Mouse (Mus musculus): ENCODE results near the gene Stk40.

Stk40 gene

GRCm38 (mm10) chr4:126120506-126120905, 16.7 kb downstream of the Stk40 start:
- DNase-seq (ENCODE audit: low read depth, low spot score), result no peak

- DNase-seq (ENCODE audit: low read depth, low spot score), result no peak
Measured at GRCm38 (mm10) chr4:126123309-126124040, 19.7 kb downstream of the Stk40 start.

- DNase-seq (ENCODE audit: low read depth, low spot score), result no peak
Measured at GRCm38 (mm10) chr4:126130502-126130901, 26.7 kb downstream of the Stk40 start.

GRCm38 (mm10) chr4:126131290-126132121, 27.7 kb downstream of the Stk40 start:
- DNase-seq (ENCODE audit: low read depth, low spot score), result no peak

GRCm38 (mm10) chr4:126132636-126133264, 29.0 kb downstream of the Stk40 start:
- no peak for DNase-seq (ENCODE audit: low read depth, low spot score)

DNA sequence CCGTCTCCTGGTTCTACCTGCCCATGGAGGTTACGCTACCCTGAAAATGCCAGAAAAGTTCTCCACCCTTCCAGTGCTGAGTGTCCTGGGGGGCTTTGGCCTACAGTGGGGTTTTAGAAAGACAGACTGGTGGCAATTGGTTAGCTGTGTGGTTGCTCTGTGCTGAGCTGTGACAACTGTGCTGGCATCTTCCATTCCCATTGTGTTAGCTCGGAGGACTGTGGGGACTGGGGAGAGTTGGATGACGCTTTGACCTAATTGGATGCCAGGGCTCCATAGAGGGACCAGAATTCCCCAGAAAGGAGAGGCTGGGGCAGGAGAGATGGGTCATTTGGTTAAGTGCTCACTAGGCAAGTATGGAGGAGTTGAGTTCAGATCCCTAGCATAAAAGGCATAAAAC, 30.5 kb downstream of the Stk40 start:
- DNase-seq (ENCODE audit: low read depth, low spot score), result no peak

DNA sequence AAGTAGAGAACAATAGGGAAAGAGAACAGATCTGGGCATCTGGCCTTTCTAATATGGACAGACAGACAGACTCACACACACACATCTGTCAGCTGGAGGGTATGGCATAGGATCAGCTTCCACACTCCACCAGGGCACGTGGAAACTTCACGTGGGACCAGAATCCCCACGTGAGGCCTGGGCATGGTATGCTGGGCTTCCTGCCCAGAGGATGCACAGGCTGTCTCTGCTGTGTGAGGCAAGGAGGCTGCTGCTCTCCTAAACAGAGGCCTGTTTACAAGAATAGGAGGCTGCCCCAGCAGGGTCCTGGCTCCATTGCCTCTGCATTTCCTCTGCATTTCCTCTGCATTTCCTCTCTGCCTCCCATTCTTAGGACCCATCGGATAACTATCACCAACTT, 30.9 kb downstream of the Stk40 start:
- no peak for DNase-seq (ENCODE audit: low read depth, low spot score)

DNA sequence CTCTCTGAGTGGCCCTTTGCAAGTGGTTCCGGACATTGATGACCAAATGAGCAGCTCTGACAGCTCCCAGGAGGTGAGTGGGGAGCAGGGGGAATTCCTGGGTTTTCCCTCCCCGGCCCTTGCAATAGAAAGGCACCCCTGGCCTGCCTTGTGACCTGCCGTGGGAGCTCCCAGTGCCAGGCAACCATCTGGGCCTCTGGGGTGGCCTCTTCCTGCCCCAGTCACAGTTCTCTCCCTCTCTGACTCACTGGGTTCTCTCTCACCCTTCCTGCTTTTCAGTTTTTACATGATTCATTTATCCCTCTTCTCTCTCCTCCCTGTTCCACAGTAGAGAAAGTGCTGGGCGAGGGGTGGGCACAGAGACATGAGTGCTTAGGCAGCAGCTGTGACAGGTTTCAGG, 34.0 kb downstream of the Stk40 start:
- DNase-seq (ENCODE audit: low read depth, low spot score), result no peak

GRCm38 (mm10) chr4:126141021-126141420, 37.3 kb downstream of the Stk40 start:
- no peak for DNase-seq (ENCODE audit: low read depth, low spot score)

DNA sequence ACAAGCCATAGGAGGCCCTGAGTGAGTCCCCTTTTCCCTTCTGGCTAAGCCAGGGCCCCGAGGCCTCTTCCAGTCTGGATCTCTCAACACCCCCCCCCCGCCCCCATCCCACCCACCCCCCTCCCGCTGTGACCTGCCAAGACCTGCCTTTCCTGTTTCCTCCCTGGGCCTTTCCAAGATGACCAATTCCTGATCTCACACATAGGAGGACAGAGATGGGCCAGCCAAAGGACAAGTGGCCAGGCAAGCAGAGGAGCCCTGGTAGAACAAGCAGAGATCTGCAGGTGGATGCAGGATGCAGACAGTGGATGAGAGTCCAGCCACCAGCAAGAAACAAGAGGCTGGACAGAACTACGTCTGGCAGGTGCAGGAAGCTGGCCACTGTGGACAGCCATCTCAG, 41.6 kb downstream of the Stk40 start:
- DNase-seq (ENCODE audit: low read depth, low spot score), result no peak

DNA sequence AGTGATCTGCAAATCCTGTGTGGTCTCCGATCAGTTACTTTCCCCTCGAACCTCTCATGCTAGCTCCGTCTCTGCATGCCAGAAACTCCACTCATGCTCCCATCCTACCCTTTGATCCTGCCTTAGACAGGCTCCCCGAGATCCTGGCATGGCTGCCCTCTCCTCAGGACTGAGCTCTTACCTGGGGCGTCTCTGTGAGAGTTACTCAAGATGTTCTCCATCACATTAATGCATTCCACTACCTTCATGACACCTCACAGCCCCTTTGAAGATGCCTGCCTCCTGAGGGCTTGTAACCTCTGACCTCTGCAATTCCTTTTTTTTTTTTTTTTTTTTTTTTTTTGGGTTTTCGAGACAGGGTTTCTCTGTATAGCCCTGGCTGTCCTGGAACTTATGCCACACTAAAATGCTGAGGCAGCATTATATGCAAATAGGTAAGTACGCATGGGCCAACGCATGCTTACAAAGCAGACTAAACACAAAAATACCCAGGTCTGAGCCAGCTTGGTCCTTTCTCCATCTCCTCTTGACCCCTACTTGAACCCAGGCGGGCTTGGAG, 43.3 kb downstream of the Stk40 start:
- DNase-seq (ENCODE audit: low read depth, low spot score), result no peak

DNA sequence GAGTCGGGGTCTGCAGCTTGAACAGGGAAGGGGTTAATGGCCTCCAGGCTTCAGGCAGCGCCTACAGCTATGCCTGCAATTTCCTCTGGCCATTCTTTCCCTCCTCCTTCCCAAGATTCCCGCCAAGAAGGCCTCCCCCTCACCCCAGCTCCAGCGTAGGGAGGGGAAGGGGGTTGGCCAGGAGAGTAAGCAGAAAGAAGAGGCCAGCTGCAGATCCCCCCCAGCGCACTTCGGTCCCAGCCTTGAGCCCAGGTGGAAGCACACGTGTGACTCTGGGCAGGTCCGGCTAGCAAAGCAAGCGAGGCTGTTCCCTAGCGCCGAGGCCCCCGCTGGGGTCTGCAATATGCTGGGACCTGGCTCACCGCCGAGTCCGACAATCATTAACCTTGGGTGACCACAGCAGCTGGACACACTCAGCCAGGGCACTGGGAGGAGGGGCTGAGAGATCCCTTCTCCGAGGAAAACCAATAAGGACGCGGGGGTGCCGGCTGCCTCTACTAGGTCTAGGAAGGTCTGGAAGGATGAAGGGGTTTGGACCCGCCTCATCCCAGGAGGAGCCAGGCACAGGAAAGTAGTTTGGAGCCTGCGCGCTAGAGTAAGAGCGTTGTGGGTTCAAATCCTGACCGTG, 43.9 kb downstream of the Stk40 start, which contains the start of gene Eva1b:
Gene Eva1b (plus strand): TSS at position 212 of the 628 bp plus-strand sequence.
- no peak for DNase-seq (ENCODE audit: low read depth, low spot score)

- no peak for DNase-seq (ENCODE audit: low read depth, low spot score)
Measured at GRCm38 (mm10) chr4:126148161-126148961, 44.6 kb downstream of the Stk40 start.

- no peak for DNase-seq (ENCODE audit: low read depth, low spot score)
Measured at GRCm38 (mm10) chr4:126149041-126149676, 45.4 kb downstream of the Stk40 start.

GRCm38 (mm10) chr4:126149798-126150197, 46.0 kb downstream of the Stk40 start:
- no peak for DNase-seq (ENCODE audit: low read depth, low spot score)

GRCm38 (mm10) chr4:126150297-126150948, 46.7 kb downstream of the Stk40 start:
- DNase-seq (ENCODE audit: low read depth, low spot score), result no peak

DNA sequence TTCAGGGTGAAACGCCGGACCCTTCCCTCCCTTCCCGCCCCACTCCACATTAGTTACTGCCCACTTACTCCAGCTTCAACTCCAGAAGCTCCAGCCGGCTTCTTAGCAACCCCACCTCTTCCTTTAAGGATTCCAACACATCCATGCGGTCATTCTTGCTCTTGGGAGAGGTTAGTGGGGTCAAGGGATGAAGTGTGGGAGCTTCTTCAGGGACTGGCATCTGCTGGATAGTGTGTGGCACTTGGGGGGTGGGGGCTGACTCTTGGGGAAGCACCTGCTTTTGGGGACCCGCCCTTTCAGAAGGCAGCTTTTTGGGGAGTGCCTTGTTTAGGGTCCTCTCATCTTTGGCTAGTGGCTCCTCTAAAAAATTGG, 47.2 kb downstream of the Stk40 start:
- DNase-seq (ENCODE audit: low read depth, low spot score), result no peak

GRCm38 (mm10) chr4:126151701-126152440, 48.1 kb downstream of the Stk40 start:
- DNase-seq (ENCODE audit: low read depth, low spot score), result no peak

DNA sequence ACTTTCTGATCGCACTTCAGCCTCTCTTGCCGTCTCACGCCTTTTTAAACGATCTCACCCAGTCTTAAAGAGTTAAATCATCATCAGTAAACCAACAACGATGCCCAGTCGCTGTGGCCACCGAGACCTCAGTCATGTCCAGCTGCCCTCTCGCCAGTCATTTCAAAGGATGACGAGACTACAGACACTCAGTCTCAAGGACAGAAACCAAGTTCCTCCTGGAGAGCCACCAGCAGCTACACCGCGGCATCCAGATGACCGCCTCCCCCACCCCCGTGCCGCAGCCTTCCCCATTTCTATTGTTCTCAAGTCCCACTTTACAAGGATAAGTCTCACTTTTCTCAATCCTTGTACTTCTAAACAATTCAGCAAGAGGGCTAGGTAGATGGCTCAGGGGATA, 49.1 kb downstream of the Stk40 start:
- no peak for DNase-seq (ENCODE audit: low read depth, low spot score)

Data from retina, postnatal 7 days (tissue).